Mouse (Mus musculus) left cerebral cortex, postnatal 4 days (tissue): ENCODE data around the gene Mia2. TPM values are rescaled to one million over a fixed set of nuclear protein-coding genes. Genes with fewer than 3 reads are reported as not detected.

Experiments
- DNase-seq: peaks from one replicate; pipeline ENCODE4 v3.0.0-alpha.2; 2022
- intact Hi-C: fragments of 180-260 bp; cut with DNase I; formaldehyde crosslinking; loops from one replicate; pipeline ENCODE4 v1.15.1; 2025
- total RNA-seq, 2 experiments: library from RNA; stranded (reverse); gene quantifications; 2 replicates each; pipeline ENCODE4 v1.2.3; 2021

Mia2 gene
- total RNA-seq, 2 experiments from 2014 or later: 32.1 to 33.1 TPM

GRCm38 (mm10) chr12:59093543-59093942 is 2.1 kb upstream of the Mia2 start:
- no peak for DNase-seq
- intact Hi-C loops: no loop called here

- DNase-seq: no peak
- intact Hi-C loops: no loop called here
These were observed 9.2 kb downstream of the Mia2 start for GRCm38 (mm10) chr12:59104771-59105170.

- DNase-seq: no peak
These were observed 10.3 kb downstream of the Mia2 start for GRCm38 (mm10) chr12:59105914-59106313.

GRCm38 (mm10) chr12:59106491-59106890 is 10.9 kb downstream of the Mia2 start:
- DNase-seq: no peak
- intact Hi-C loops: no loop called here

More at GRCm38 (mm10) chr12:59105914-59106313, 10.3 kb downstream of the Mia2 start:
- intact Hi-C loops: no loop called here

- intact Hi-C loops: no loop called here
- no peak for DNase-seq
These were observed 12.3 kb downstream of the Mia2 start for GRCm38 (mm10) chr12:59107926-59108325.

- intact Hi-C loops: no loop called here
- DNase-seq: no peak
These were observed 21.6 kb downstream of the Mia2 start for GRCm38 (mm10) chr12:59117184-59117583.

- DNase-seq: no peak
- intact Hi-C loops: no loop called here
These were observed 29.8 kb downstream of the Mia2 start for GRCm38 (mm10) chr12:59125426-59125825.

GRCm38 (mm10) chr12:59128501-59128900 is 32.9 kb downstream of the Mia2 start:
- intact Hi-C loops: no loop called here
- no peak for DNase-seq

- intact Hi-C loops: no loop called here
These were observed 33.4 kb downstream of the Mia2 start for GRCm38 (mm10) chr12:59129038-59129437.

GRCm38 (mm10) chr12:59129592-59129991 is 34.0 kb downstream of the Mia2 start:
- intact Hi-C loops: no loop called here
- peak; percentile 7 for DNase-seq

More at GRCm38 (mm10) chr12:59129038-59129437, 33.4 kb downstream of the Mia2 start:
- no peak for DNase-seq

- intact Hi-C loops: no loop called here
- DNase-seq: no peak
These were observed 34.6 kb downstream of the Mia2 start for GRCm38 (mm10) chr12:59130249-59130648.

- peak; percentile 91 for DNase-seq
- intact Hi-C loops: no loop called here
These were observed 35.3 kb downstream of the Mia2 start for GRCm38 (mm10) chr12:59130651-59131577.

- DNase-seq: peak; percentile 76
- intact Hi-C loops: no loop called here
These were observed 36.0 kb downstream of the Mia2 start for GRCm38 (mm10) chr12:59131578-59131946.

GRCm38 (mm10) chr12:59132462-59132861 is 36.9 kb downstream of the Mia2 start:
- intact Hi-C loops: no loop called here
- DNase-seq: no peak

- intact Hi-C loops: no loop called here
- no peak for DNase-seq
These were observed 37.3 kb downstream of the Mia2 start for GRCm38 (mm10) chr12:59132940-59133339.

- intact Hi-C loops: no loop called here
- no peak for DNase-seq
These were observed 37.9 kb downstream of the Mia2 start for GRCm38 (mm10) chr12:59133437-59133999.

- no peak for DNase-seq
- intact Hi-C loops: no loop called here
These were observed 39.5 kb downstream of the Mia2 start for GRCm38 (mm10) chr12:59135096-59135495.

- DNase-seq: no peak
- intact Hi-C loops: no loop called here
These were observed 40.1 kb downstream of the Mia2 start for GRCm38 (mm10) chr12:59135533-59136300.

GRCm38 (mm10) chr12:59137031-59137430 is 41.4 kb downstream of the Mia2 start:
- intact Hi-C loops: no loop called here
- no peak for DNase-seq

- intact Hi-C loops: no loop called here
- no peak for DNase-seq
These were observed 43.8 kb downstream of the Mia2 start for GRCm38 (mm10) chr12:59139372-59139771.

GRCm38 (mm10) chr12:59145130-59145529 is 49.5 kb downstream of the Mia2 start:
- no peak for DNase-seq
- intact Hi-C loops: no loop called here
